Mouse (Mus musculus): Measurements from ENCODE around the gene Gm38431. TPM values are rescaled to one million over a fixed set of nuclear protein-coding genes. Genes with fewer than 3 reads are reported as not detected.

The Gm38431 gene
- total and polyA plus RNA-seq, 3 experiments = 1.1 to 30.5 (median 9.8) TPM

DNA sequence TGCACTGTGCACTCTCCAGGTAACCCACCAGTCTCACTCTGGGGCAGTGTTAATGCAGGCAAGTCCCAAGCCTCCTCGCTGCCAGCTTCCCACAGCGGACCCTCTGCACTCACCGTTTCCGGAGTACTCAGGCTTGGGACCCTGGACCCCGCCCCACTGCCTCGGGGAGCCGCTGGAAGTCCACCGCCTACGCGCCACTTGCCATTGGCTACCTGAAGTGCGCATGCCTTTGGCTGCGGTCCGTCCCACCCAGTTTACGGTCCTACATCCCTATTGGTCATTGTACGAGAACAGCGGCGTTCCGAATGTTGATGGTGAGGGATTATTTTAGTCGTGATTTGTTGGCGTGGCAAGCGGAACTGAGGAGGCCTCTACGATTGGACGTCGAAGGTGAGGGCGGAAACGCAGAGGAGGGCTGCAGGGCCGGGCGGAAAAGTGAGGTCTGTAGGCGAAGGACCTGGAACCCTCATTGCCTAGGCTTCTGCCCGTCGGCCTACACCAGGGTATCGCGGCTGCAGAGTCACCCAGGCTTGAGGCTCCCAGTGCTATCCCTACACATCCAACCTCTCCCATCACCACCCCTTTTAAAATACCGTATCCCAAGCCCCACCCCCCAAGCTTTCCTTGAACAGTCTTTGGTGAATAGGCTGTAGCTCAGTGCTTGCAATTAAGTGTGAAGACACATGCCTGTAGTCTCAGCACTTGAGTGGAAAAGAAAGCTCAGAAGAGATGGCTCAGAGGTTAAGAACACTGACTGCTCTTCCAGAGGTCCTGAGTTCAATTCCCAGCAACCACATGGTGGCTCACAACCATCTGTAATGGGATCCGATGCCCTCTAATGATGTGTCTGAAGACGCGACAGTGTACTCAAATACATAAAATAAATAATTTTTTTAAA lies 39.5 kb upstream of the Gm38431 start, which contains the start of gene Tyk2:
Gene Tyk2 (minus strand): TSS at position 185 of the 898 bp plus-strand sequence.
- no peak for TF ChIP-seq SMC3 (IDR thresholded peaks at IDR 0.05; ENCODE audit: low read depth, low read length)
- peak; percentile 87; the same call in 1 of the 2 replicates for TF ChIP-seq KAT2A (IDR thresholded peaks at IDR 0.05; ENCODE audit: insufficient replicate concordance, low read length)
- no peak for TF ChIP-seq ZKSCAN1 (IDR thresholded peaks at IDR 0.05; ENCODE audit: borderline replicate concordance, low read depth, low read length)
- no peak for TF ChIP-seq USF1 (IDR thresholded peaks at IDR 0.05; ENCODE audit: low read depth, low read length)
- TF ChIP-seq ETS1 (conservative IDR thresholded peaks at IDR 0.05; ENCODE audit: low read depth, low read length) = no peak; the same call in 1 of the 2 replicates
- TF ChIP-seq TCF12 (IDR thresholded peaks at IDR 0.05; ENCODE audit: low read depth, low read length) = peak; percentile 70
- no peak for TF ChIP-seq UBTF (IDR thresholded peaks at IDR 0.05; ENCODE audit: low read depth, low read length)
- peak; percentile 82 for TF ChIP-seq POLR2A (IDR thresholded peaks at IDR 0.05; ENCODE audit: low read depth, low read length)
- TF ChIP-seq CHD1 (IDR thresholded peaks at IDR 0.05; ENCODE audit: low read depth, low read length) = peak; percentile 51; the same call in 1 of the 2 replicates
- 0 out of 2 replicates have a peak, but pooled peaks have one; percentile 29 for TF ChIP-seq MAZ (IDR thresholded peaks at IDR 0.05; ENCODE audit: low read depth, low read length)
- TF ChIP-seq TBP (conservative IDR thresholded peaks at IDR 0.05; ENCODE audit: low read depth, low read length) = peak; percentile 91
- TF ChIP-seq NELFE (IDR thresholded peaks at IDR 0.05; ENCODE audit: low read depth, low read length) = peak; percentile 73
- peak; percentile 100 for TF ChIP-seq ELF1 (IDR thresholded peaks at IDR 0.05; ENCODE audit: low read depth, low read length)
- peak; percentile 90 for TF ChIP-seq CHD2 (IDR thresholded peaks at IDR 0.05; ENCODE audit: low read length)
- peak; percentile 92 for TF ChIP-seq NRF1 (IDR thresholded peaks at IDR 0.05; ENCODE audit: low read depth, low read length)
- peak; percentile 21; the same call in 1 of the 2 replicates for TF ChIP-seq MAX (IDR thresholded peaks at IDR 0.05; ENCODE audit: low read length)
- TF ChIP-seq ZNF384 (IDR thresholded peaks at IDR 0.05; ENCODE audit: low read depth, low read length) = no peak
- TF ChIP-seq E2F4 (IDR thresholded peaks at IDR 0.05; ENCODE audit: insufficient replicate concordance, low read depth, low read length) = no peak
- peak; percentile 92 for TF ChIP-seq HCFC1 (IDR thresholded peaks at IDR 0.05; ENCODE audit: low read depth, low read length)
- peak; percentile 91 for TF ChIP-seq SIN3A (IDR thresholded peaks at IDR 0.05; ENCODE audit: low read length)
- peak; percentile 71 for TF ChIP-seq MXI1 (IDR thresholded peaks at IDR 0.05; ENCODE audit: low read depth, low read length)
- no peak for TF ChIP-seq USF2 (conservative IDR thresholded peaks at IDR 0.05; ENCODE audit: low read depth, low read length)
- TF ChIP-seq POLR2AphosphoS2 (IDR thresholded peaks at IDR 0.05; ENCODE audit: low read depth, low read length) = peak; percentile 87
- H3K9ac ChIP-seq (ENCODE audit: insufficient read depth, low read depth) = peak within 1 kb of the TSS; percentile 86
- peaks cover 27 to 34% of the 10 kb centered on the region in 2 experiments for H3K36me3 ChIP-seq (replicated peaks in 1 of 2; ENCODE audit: control insufficient read depth in 1 of 2, insufficient read depth in 1 of 2, low read length in 1 of 2)
- DNase-seq (ENCODE audit: extremely low read depth) = peak; percentile 99
- no peaks in the 10 kb centered on the region for H3K27me3 ChIP-seq (replicated peaks)
- in situ Hi-C loops (cut with MboI; ENCODE audit: low pct_ligation_motif_present, low pct_unique_long_range_greater_than_20kb, low sequenced_read_pairs) = loop anchor here (5.0 kb wide), 1 partner anchor 39 kb away; the partner anchor contains the start of genes Gm38431 and Raver1
- peak within 1 kb of the TSS; percentile 98 for H3K27ac ChIP-seq (ENCODE audit: insufficient read depth, low read depth)
- H3K4me3 ChIP-seq (replicated peaks in 1 of 3; ENCODE audit: low read depth in 2 of 3, low read length in 2 of 3, poor library complexity in 1 of 3) = peak within 1 kb of the TSS; percentile 65 to 82 (median 78)
- H3K4me2 ChIP-seq (ENCODE audit: insufficient read depth, low read depth, poor library complexity, severe bottlenecking) = peak within 1 kb of the TSS; percentile 63
- dilution Hi-C loops (cut with MboI; ENCODE audit: extremely low pct_ligation_motif_present, extremely low pct_unique_long_range_greater_than_20kb, low sequenced_read_pairs) = no loop called here
- H3K4me1 ChIP-seq (ENCODE audit: control insufficient read depth in 1 of 2, insufficient read depth in 2 of 2) = peaks cover 33 to 73% of the 10 kb centered on the region in 2 experiments
- H3K9me3 ChIP-seq (replicated peaks; ENCODE audit: low read length) = no peaks in the 10 kb centered on the region
- peaks cover 21% of the 10 kb centered on the region for H3K79me2 ChIP-seq (replicated peaks; ENCODE audit: control insufficient read depth, extremely low read depth, insufficient read depth, poor library complexity, severe bottlenecking)
